Mouse (Mus musculus) retina, postnatal 1 day (tissue): ENCODE measurements around the gene Scn10a.
A peak's percentile ranks its signal among the peaks of the same experiment; 100 is the strongest.

Experiments
- DNase-seq: peaks from one replicate; pipeline ENCODE4 v3.0.0-alpha.2; 2012

Scn10a gene

DNA sequence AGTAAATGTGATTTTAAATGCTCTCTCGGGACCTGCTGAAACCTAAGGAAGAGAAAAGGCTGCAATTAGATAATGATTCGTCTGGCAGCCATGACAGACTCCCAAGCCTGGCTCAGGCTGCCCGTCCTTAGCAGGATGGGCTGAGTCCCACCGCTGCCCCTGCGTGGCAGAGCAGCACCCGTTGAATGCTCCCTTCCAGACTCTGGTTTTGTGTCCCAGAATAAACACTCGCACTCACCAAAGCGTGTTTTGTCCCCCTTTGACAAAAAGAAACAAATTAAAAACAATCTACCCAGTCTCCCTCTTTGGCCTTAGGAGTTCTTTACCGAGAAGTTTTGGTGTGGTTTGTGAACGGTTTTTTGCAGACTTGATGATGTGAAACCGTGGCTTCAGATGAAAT is at the start of gene Scn10a:
Scn10a (minus strand) TSS at position 101 of the 400 bp plus-strand sequence.
- no peak for DNase-seq

DNA sequence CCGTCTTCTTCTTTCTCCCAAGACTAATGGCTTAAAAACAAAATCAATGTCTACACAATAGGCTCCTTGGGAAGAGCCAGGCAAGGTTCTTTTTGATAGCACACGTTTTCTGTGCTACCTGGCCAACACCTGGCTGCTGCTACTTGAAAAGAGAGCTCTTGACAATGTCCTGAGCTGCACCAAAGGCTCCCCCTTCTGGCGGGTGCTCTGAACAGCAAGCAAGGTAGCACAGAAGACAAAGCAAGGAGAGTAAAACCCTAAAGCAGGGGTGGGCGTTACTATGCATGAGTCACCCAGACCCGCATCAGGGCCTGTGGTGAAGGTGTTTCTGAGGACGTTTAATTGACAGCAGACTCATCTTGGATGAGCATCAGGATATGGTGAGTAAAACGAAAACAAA is 49.5 kb upstream of the Scn10a start:
- DNase-seq, result peak; percentile 39

- no peak for DNase-seq
Measured at GRCm38 (mm10) chr9:119760226-119760625, 41.1 kb upstream of the Scn10a start.

- DNase-seq, result no peak
Measured at GRCm38 (mm10) chr9:119759457-119759856, 40.3 kb upstream of the Scn10a start.

GRCm38 (mm10) chr9:119751507-119751906 is 32.4 kb upstream of the Scn10a start:
- peak; percentile 72 for DNase-seq

DNA sequence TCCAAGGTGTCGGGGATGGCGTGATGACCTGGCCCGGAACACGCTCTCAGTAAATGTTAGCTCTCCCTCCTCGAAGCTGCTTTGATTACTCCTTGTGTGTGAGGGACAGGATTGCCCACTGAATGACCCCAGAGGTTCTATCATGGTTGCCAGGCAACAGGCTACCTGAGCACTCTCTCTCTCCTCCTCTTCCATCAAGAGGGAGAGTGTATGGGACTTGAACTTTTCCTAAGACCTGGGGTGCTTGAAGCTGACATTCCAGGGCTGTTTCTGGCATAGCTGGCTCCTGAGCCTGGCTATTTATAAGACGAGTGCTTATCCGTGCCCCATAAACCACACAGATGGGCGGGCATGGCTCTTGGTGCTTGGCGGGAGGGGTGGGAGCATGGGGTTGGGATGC is 30.0 kb upstream of the Scn10a start:
- DNase-seq, result no peak

DNA sequence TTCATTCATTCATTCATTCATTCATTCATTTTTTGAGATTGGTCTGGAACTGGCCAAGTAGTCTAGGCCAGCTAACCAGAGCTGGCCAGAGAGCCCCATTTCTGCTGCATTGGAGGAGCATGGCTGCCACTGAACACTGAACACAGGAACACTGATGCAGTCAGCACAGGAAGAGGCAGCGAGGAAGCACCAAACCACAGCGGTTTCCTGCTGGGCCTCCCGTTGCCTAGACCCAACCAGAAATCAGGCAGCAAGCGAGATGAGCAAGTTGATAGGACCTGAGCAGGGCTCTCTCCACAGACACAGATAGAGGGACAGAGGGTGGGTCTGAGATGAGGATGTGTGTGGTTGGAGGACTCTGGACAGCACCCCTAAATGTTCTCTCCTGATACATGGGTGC is 24.8 kb upstream of the Scn10a start:
- no peak for DNase-seq

DNA sequence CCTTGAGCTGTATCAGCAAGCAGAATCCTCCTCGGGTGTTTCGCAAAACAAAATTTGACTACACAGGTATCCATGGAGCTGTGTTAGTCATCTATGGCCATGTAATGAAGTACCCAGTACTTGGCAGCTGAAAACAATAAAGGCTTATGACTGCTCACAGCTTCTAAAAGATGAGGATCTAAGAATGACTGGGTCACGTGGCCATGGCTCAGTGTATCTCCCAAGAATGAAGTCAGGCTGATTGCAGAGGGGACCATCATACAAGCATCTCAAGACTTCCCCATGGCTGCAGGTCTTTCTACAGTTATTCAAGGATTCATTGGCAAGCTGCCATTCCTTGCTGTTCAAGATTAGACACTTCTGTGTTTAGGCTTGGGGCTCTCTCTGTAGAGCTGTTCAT is 24.2 kb upstream of the Scn10a start:
- no peak for DNase-seq

DNA sequence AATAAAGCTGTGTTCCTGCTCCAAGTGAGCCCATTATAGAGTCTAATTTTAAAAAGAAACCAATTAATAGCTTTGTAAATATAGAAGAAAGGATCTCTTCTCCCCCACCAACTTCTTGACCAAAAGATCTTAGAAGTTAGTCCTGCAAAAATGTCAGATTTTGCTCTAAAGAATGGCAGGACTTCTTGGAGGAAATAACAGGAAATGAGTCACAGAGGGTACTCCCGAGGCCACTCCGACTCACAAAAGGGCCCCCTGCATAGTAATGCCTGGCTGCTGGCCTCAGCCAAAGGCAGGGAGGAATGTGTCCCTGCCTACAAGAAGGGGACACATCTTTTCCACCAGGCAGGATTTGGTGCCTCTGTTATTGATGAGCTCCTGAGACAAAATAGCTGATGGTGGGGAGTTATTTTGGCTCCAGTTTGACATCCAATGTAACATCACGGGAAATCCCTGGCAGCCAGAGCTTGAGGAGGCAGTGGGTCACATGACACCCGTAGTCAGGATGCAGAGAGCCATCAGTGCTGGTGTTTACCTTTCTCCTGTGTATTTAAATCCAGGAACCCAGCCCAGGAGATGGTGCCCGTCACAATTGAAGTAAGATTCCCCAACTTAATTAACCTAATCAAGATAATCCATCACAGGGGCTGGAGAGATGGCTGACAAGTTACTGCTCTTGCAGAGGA is 22.1 kb upstream of the Scn10a start:
- no peak for DNase-seq

GRCm38 (mm10) chr9:119728412-119729097 is 9.4 kb upstream of the Scn10a start:
- DNase-seq, result no peak

DNA sequence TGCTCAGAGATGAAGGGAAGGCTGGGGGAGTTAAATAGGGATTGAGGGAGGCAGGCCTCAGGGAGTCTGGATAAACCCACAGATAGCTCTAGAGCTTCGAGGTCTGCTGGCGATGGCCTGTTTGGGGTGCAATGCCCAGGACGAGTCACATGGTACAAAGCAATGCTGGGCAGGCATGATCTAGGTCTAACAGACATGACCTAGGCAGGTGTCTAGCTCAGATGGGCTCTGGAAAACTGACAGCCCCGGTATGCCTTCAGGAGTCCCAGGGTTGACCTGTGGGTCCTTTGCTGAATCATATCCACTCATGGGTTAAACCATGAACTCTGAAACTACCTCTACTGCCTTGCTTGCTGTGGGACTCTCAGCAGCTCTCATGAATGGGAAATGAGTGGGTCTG is 7.9 kb upstream of the Scn10a start:
- DNase-seq, result no peak

DNA sequence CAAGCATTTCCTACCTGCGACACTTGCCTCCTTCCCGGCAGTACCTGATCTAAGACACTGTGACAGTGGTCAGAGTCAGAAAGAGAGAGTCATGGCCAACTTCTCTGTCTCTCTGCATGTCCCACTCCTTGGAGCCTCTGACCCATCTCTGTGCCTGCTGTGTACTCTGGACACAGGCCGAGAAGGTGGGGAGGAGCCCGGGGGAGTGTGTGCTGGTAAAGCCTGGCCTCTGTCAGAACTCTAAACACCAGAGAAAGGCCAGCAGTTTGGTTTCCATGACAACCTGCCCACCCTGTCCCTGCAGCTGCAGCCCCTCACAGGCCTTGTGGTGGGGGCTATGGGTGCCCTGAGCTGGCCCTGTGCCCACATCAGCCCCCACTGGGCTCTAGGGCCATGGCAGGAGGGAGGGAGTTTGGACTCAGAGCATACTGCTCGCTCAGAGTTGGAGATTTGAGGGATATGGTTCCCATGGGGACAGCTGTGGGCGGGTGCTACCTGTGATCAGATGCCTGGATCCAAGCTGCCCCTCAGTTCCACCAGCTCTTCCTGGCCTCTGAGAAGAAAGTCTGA is 6.3 kb upstream of the Scn10a start:
- peak; percentile 9 for DNase-seq

DNA sequence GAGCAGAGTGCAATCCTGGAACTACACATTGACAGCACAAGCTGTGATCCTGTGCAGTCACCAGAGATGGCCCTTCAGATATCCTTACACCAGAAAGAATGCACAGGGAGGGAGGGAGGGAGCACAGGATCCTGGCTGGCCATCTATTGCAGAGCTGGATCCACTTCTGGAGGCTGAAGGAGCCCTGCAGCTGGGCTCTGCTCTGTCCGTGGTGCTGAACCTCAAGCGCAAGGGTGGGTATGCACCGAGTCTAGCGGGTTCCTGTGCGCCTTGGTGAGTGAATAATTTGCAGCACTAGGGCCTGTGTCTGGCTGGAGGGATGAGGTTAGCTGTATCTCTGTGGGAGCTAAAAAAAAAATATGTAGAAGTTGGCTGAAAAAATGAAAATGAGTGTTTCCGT is 12.4 kb downstream of the Scn10a start:
- DNase-seq, result peak; percentile 72

DNA sequence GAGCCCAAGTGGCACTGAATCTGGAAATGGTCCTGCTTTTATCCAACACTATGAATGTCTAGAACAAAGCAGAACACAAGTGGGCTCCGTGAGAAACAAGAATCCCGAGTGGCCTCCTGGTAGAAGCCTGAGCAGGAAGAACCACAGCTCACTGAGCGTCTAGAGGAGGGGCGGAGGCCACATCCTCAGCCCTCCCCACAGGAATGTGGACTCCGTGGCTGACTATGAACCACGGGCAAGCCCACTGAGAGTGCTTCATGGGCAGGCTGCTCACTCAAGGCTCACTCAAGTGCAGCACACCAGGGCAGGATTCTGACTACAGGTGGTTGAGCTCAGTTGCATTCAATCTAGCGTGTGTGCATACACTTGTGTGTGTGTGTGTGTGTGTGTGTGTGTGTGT is 27.6 kb downstream of the Scn10a start:
- no peak for DNase-seq

- no peak for DNase-seq
Measured at GRCm38 (mm10) chr9:119691001-119691400, 28.1 kb downstream of the Scn10a start.

GRCm38 (mm10) chr9:119687893-119688292 is 31.2 kb downstream of the Scn10a start:
- DNase-seq, result no peak

- DNase-seq, result no peak
Measured at GRCm38 (mm10) chr9:119686187-119686586, 32.9 kb downstream of the Scn10a start.

GRCm38 (mm10) chr9:119680896-119681295 is 38.2 kb downstream of the Scn10a start:
- no peak for DNase-seq

DNA sequence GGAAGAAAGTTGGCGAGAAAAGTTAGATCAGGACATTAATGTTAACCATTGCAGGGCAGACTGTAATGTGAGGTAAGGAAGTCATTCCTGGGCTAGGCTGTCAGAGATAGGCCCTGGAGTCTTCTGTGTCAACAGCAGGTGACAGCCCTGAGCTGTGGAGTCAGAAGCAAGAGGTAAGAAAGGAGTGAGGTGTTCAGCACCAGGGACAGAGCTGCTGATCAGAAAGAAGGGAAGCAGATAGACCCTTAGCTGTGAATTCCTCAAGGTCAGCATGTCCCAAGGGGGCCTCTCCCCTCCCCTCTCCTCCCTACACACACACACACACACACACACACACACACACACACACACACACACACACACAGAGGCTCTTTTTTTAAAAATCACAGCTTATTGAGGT is 55.0 kb downstream of the Scn10a start:
- no peak for DNase-seq

GRCm38 (mm10) chr9:119656111-119656510 is 63.0 kb downstream of the Scn10a start:
- DNase-seq, result no peak

DNA sequence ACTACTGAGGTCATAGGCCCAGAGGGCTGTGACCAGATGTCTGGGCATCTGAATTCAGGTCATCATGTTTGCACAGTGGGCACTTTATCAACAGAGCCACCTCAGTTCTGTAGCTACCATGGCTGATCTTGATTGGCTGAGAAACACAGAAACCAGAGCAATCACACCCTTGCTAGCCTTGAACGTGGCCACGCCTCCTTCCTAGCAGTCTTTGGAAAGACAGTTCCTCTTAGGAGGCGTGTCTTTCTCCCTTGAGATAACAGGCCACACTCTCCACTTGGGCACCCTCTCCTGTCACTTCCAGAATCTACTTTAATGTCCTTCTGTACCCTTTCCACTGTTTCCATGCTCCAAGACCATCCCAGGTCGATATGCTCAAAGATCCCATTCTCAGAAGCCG is 65.4 kb downstream of the Scn10a start:
- DNase-seq, result no peak

GRCm38 (mm10) chr9:119646942-119647547 is 72.1 kb downstream of the Scn10a start:
- DNase-seq, result peak; percentile 63

GRCm38 (mm10) chr9:119641985-119642384 is 77.1 kb downstream of the Scn10a start:
- no peak for DNase-seq
